Mouse (Mus musculus): ENCODE results near the gene Urah. TPM values are rescaled to one million over a fixed set of nuclear protein-coding genes. Genes with fewer than 3 reads are reported as not detected.

The Urah gene
- polyA plus RNA-seq, 1 experiment, result not detected

GRCm38 (mm10) chr7:140848591-140848990 is 13.8 kb downstream of the Urah start:
- no peaks in the 10 kb centered on the region for H3K27me3 ChIP-seq (ENCODE audit: control insufficient read depth, insufficient read depth, low read length)
- peak overlapping the region; percentile 74 for H3K4me3 ChIP-seq (ENCODE audit: control insufficient read depth, low read depth, low read length)
- H3K36me3 ChIP-seq (ENCODE audit: control insufficient read depth, insufficient read depth, low read length), result no peaks in the 10 kb centered on the region
- H3K4me1 ChIP-seq (ENCODE audit: control insufficient read depth, insufficient read depth, low read length), result peaks cover 3% of the 10 kb centered on the region; the same call in 1 of the 2 replicates
- no peak for TF ChIP-seq POLR2A (IDR thresholded peaks at IDR 0.05; ENCODE audit: control insufficient read depth, low read depth, low read length)
- TF ChIP-seq CTCF (IDR thresholded peaks at IDR 0.05; ENCODE audit: control insufficient read depth, insufficient read depth, insufficient replicate concordance, low read depth, low read length), result no peak
- H3K27ac ChIP-seq (ENCODE audit: control insufficient read depth, insufficient read depth, low read depth, low read length), result no peak overlapping the region

GRCm38 (mm10) chr7:140851916-140852315 is 17.1 kb downstream of the Urah start:
- TF ChIP-seq CTCF (IDR thresholded peaks at IDR 0.05; ENCODE audit: control insufficient read depth, insufficient read depth, insufficient replicate concordance, low read depth, low read length) (no peak), POLR2A (IDR thresholded peaks at IDR 0.05; ENCODE audit: control insufficient read depth, low read depth, low read length) (no peak)
- H3K4me1 ChIP-seq (ENCODE audit: control insufficient read depth, insufficient read depth, low read length), result peaks cover 8% of the 10 kb centered on the region
- no peaks in the 10 kb centered on the region for H3K36me3 ChIP-seq (ENCODE audit: control insufficient read depth, insufficient read depth, low read length)
- H3K4me3 ChIP-seq (ENCODE audit: control insufficient read depth, low read depth, low read length), result no peak overlapping the region
- no peaks in the 10 kb centered on the region for H3K27me3 ChIP-seq (ENCODE audit: control insufficient read depth, insufficient read depth, low read length)
- no peak overlapping the region for H3K27ac ChIP-seq (ENCODE audit: control insufficient read depth, insufficient read depth, low read depth, low read length)

- Histone ChIP-seq H3K4me1 (ENCODE audit: control insufficient read depth, insufficient read depth, low read length) (peaks cover 16% of the 10 kb centered on the region), H3K27me3 (ENCODE audit: control insufficient read depth, insufficient read depth, low read length) (no peaks in the 10 kb centered on the region), H3K36me3 (ENCODE audit: control insufficient read depth, insufficient read depth, low read length) (no peaks in the 10 kb centered on the region), H3K4me3 (ENCODE audit: control insufficient read depth, low read depth, low read length) (no peak overlapping the region), H3K27ac (ENCODE audit: control insufficient read depth, insufficient read depth, low read depth, low read length) (no peak overlapping the region)
- TF ChIP-seq CTCF (IDR thresholded peaks at IDR 0.05; ENCODE audit: control insufficient read depth, insufficient read depth, insufficient replicate concordance, low read depth, low read length) (no peak), POLR2A (IDR thresholded peaks at IDR 0.05; ENCODE audit: control insufficient read depth, low read depth, low read length) (0 out of 2 replicates have a peak, but pooled peaks have one; percentile 14)
Measured at GRCm38 (mm10) chr7:140853386-140853785, 18.6 kb downstream of the Urah start.

- TF ChIP-seq POLR2A (IDR thresholded peaks at IDR 0.05; ENCODE audit: control insufficient read depth, low read depth, low read length), result no peak
- no peak for TF ChIP-seq CTCF (IDR thresholded peaks at IDR 0.05; ENCODE audit: control insufficient read depth, insufficient read depth, insufficient replicate concordance, low read depth, low read length)
- Histone ChIP-seq H3K36me3 (ENCODE audit: control insufficient read depth, insufficient read depth, low read length) (no peaks in the 10 kb centered on the region), H3K27me3 (ENCODE audit: control insufficient read depth, insufficient read depth, low read length) (no peaks in the 10 kb centered on the region), H3K27ac (ENCODE audit: control insufficient read depth, insufficient read depth, low read depth, low read length) (no peak overlapping the region), H3K4me3 (ENCODE audit: control insufficient read depth, low read depth, low read length) (peak overlapping the region; percentile 97), H3K4me1 (ENCODE audit: control insufficient read depth, insufficient read depth, low read length) (peaks cover 16% of the 10 kb centered on the region)
Measured at GRCm38 (mm10) chr7:140854483-140854882, 19.7 kb downstream of the Urah start.

- H3K27ac ChIP-seq (ENCODE audit: control insufficient read depth, insufficient read depth, low read depth, low read length), result no peak overlapping the region
- peak overlapping the region; percentile 97 for H3K4me3 ChIP-seq (ENCODE audit: control insufficient read depth, low read depth, low read length)
- H3K4me1 ChIP-seq (ENCODE audit: control insufficient read depth, insufficient read depth, low read length), result peaks cover 16% of the 10 kb centered on the region
- H3K36me3 ChIP-seq (ENCODE audit: control insufficient read depth, insufficient read depth, low read length), result no peaks in the 10 kb centered on the region
- H3K27me3 ChIP-seq (ENCODE audit: control insufficient read depth, insufficient read depth, low read length), result no peaks in the 10 kb centered on the region
- TF ChIP-seq CTCF (IDR thresholded peaks at IDR 0.05; ENCODE audit: control insufficient read depth, insufficient read depth, insufficient replicate concordance, low read depth, low read length) (no peak), POLR2A (IDR thresholded peaks at IDR 0.05; ENCODE audit: control insufficient read depth, low read depth, low read length) (no peak)
Measured at GRCm38 (mm10) chr7:140855181-140855580, 20.4 kb downstream of the Urah start.

- H3K36me3 ChIP-seq (ENCODE audit: control insufficient read depth, insufficient read depth, low read length), result no peaks in the 10 kb centered on the region
- H3K4me1 ChIP-seq (ENCODE audit: control insufficient read depth, insufficient read depth, low read length), result peaks cover 16% of the 10 kb centered on the region
- TF ChIP-seq POLR2A (IDR thresholded peaks at IDR 0.05; ENCODE audit: control insufficient read depth, low read depth, low read length) (peak; percentile 54), CTCF (IDR thresholded peaks at IDR 0.05; ENCODE audit: control insufficient read depth, insufficient read depth, insufficient replicate concordance, low read depth, low read length) (no peak)
- H3K27ac ChIP-seq (ENCODE audit: control insufficient read depth, insufficient read depth, low read depth, low read length), result peak within 1 kb of the TSS; percentile 92
- no peaks in the 10 kb centered on the region for H3K27me3 ChIP-seq (ENCODE audit: control insufficient read depth, insufficient read depth, low read length)
- H3K4me3 ChIP-seq (ENCODE audit: control insufficient read depth, low read depth, low read length), result peak within 1 kb of the TSS; percentile 97
Measured at GRCm38 (mm10) chr7:140855860-140856784, 21.3 kb downstream of the Urah start, which contains the start of gene Gm45785. TSS of gene Gm45785 (minus strand) at chr7:140856331.

- Histone ChIP-seq H3K27ac (ENCODE audit: control insufficient read depth, insufficient read depth, low read depth, low read length) (peak within 1 kb of the TSS; percentile 92), H3K4me1 (ENCODE audit: control insufficient read depth, insufficient read depth, low read length) (peaks cover 16% of the 10 kb centered on the region), H3K36me3 (ENCODE audit: control insufficient read depth, insufficient read depth, low read length) (no peaks in the 10 kb centered on the region), H3K4me3 (ENCODE audit: control insufficient read depth, low read depth, low read length) (peak within 1 kb of the TSS; percentile 97), H3K27me3 (ENCODE audit: control insufficient read depth, insufficient read depth, low read length) (no peaks in the 10 kb centered on the region)
- TF ChIP-seq CTCF (IDR thresholded peaks at IDR 0.05; ENCODE audit: control insufficient read depth, insufficient read depth, insufficient replicate concordance, low read depth, low read length) (no peak), POLR2A (IDR thresholded peaks at IDR 0.05; ENCODE audit: control insufficient read depth, low read depth, low read length) (peak; percentile 38)
Measured at GRCm38 (mm10) chr7:140856785-140857549, 22.1 kb downstream of the Urah start, which contains the start of gene Ric8a. TSS of gene Ric8a (plus strand) at chr7:140856957.
